Mouse (Mus musculus) embryonic facial prominence, embryonic 15.5 days (tissue): ENCODE data around the gene Rab27a. TPM values are rescaled to one million over a fixed set of nuclear protein-coding genes. Genes with fewer than 3 reads are reported as not detected.
"Not testable (repeated sequence)": the region's sequence is repeated elsewhere in the genome, so short reads cannot be mapped to it uniquely, and the experiment has no call there.

Source experiments
- ATAC-seq: fragments of 200-750 bp; cut with Nextera tagmentation; 2 replicates; pipeline ENCODE4 v1.8.0; 2017; ENCODE audit warnings: low read depth, moderate TSS enrichment; ENCODE audit not compliant: insufficient number of reproducible peaks, low FRiP score, low TSS enrichment
- H3K27ac ChIP-seq: fragments of 300-500 bp; sonication (generic); replicated peaks from 2 replicates; pipeline ENCODE4 v1.5.1; 2015; ENCODE audit warnings: mild to moderate bottlenecking, inconsistent platforms
- H3K27me3 ChIP-seq: fragments of 300-500 bp; sonication (generic); 2 replicates; pipeline ENCODE4 v1.6.1; 2015; ENCODE audit warnings: inconsistent platforms
- H3K36me3 ChIP-seq: fragments of 300-500 bp; sonication (generic); 2 replicates; pipeline ENCODE4 v1.6.1; 2015; ENCODE audit warnings: mild to moderate bottlenecking, inconsistent platforms
- H3K4me1 ChIP-seq: fragments of 300-500 bp; sonication (generic); 2 replicates; pipeline ENCODE4 v1.6.1; 2015; ENCODE audit warnings: inconsistent platforms
- H3K4me2 ChIP-seq: fragments of 300-500 bp; sonication (generic); replicated peaks from 2 replicates; pipeline ENCODE4 v1.6.1; 2015; ENCODE audit warnings: mild to moderate bottlenecking, inconsistent platforms
- H3K4me3 ChIP-seq: fragments of 300-500 bp; sonication (generic); replicated peaks from 2 replicates; pipeline ENCODE4 v1.5.1; 2015; ENCODE audit warnings: mild to moderate bottlenecking, inconsistent platforms
- H3K9ac ChIP-seq: fragments of 300-500 bp; sonication (generic); 2 replicates; pipeline ENCODE4 v1.6.1; 2015; ENCODE audit warnings: inconsistent platforms
- H3K9me3 ChIP-seq: fragments of 300-500 bp; sonication (generic); replicated peaks from 2 replicates; pipeline ENCODE4 v1.6.1; 2016; ENCODE audit warnings: inconsistent platforms
- WGBS: fragments of 180-500 bp; shearing (Covaris S2); methylation state at CpG from one replicate; pipeline ENCODE4 v1.1.7; 2015; 5-methylcytosine and 5-hydroxymethylcytosine counted together
- polyA plus RNA-seq: library from polyadenylated mRNA; unstranded; fragments of >200 nt; fragmentation: Nextera tagmentation; extraction: Ambion mirVana; gene quantifications from 2 replicates; pipeline ENCODE4 v1.2.1, GENCODE M21; 2015

The Rab27a gene
- polyA plus RNA-seq, 1 experiment from 2014 or later, result 9.5 TPM

DNA sequence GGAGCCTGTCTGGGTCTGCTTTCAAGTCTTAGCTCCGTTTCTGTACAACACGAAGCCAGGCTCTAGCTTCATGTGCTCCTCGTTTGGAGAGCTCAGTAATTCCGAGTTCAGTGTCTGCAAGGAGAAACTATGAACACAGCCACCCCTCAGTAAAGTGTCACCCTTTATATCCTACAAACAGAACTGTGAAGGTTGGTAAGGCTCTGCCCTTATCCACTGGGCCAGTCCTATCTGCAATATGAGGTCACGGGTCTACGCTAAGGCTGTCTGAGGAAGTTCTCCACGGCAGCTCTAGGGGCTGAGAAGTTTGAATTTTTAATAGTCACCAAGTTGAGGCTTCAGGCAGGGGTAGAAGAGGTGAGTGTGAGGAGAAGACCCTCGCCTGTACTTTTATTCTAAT, 27.8 kb downstream of the Rab27a start:
- H3K9ac ChIP-seq, result no peak overlapping the region
- no peaks in the 10 kb centered on the region for H3K9me3 ChIP-seq
- H3K27ac ChIP-seq, result no peak overlapping the region
- ATAC-seq, result no peak
- no peaks in the 10 kb centered on the region for H3K36me3 ChIP-seq
- H3K4me3 ChIP-seq, result no peak overlapping the region
- no peaks in the 10 kb centered on the region for H3K27me3 ChIP-seq
- 70% methylated on average over 8 of the region's 8 CpGs for WGBS
- peaks cover 11% of the 10 kb centered on the region for H3K4me1 ChIP-seq
- no peak overlapping the region for H3K4me2 ChIP-seq

DNA sequence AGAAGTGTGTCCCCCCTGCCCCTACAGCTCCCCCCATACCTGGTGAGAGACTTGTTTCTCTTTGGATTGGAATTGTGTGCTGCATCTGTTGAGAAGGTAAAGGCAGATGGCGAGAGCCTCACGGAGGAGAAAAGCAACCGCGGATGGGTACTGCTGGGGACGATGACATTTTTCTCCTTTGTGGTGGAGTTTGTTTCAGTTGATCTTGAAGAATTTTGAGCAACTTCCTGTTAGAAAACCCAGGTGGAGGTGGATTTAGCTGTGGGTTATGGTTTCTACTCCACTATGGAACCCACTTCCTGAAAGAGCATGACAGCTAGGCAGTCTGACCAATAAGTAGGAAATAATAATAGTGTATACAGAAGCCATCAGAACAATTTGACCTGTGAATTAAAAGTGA, 28.5 kb downstream of the Rab27a start:
- WGBS, result 90% methylated on average over 5 of the region's 5 CpGs
- Histone ChIP-seq H3K4me1 (peaks cover 4% of the 10 kb centered on the region), H3K9me3 (no peaks in the 10 kb centered on the region), H3K4me2 (no peak overlapping the region), H3K4me3 (no peak overlapping the region), H3K27ac (no peak overlapping the region), H3K9ac (no peak overlapping the region), H3K36me3 (no peaks in the 10 kb centered on the region), H3K27me3 (no peaks in the 10 kb centered on the region)
- ATAC-seq, result no peak

DNA sequence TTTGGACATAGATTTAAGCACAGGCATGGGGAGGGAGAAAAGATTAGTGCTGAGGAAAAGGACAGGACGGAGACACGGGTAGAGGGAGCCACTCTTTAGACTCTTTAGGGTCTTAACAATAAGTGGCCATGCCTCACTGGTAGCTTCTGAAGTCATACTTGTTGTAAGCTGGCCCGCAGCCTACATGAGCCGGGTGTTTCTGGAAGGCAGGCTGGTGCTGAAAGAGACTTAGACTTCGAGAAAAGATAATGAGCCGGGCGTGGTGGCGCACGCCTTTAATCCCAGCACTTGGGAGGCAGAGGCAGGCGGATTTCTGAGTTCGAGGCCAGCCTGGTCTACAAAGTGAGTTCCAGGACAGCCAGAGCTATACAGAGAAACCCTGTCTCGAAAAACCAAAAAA, 34.7 kb downstream of the Rab27a start:
- H3K4me3 ChIP-seq, H3K27me3 ChIP-seq, H3K4me1 ChIP-seq, H3K9ac ChIP-seq, H3K9me3 ChIP-seq, H3K4me2 ChIP-seq, H3K27ac ChIP-seq, H3K36me3 ChIP-seq, ATAC-seq: not testable (repeated sequence)
- 91% methylated on average over 11 of the region's 12 CpGs for WGBS

DNA sequence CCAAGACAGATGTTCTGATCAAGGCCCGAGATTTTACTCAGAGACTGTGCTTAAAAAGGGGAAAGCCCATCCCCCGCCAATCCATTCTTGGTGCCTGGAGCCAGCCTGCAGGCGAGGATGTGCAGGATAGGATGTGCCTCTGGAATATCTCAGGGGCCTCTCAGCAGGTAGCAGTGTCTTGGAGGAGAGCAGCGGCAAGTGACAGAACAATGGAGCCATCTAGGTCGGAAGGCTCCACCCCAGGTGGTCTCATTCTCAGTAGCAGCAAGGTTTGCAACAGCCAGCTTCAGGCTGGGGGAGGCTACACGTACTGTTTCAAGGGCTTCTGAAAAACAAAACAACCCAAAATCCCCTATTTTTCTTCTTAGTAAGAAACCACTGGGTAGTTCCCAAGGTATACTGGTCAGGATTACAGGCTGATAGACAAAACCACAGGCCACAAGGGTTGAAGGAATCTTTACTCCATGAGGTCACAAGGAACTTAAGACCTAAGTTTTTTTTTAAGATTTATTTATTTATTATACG, 35.2 kb downstream of the Rab27a start:
- ATAC-seq, result no peak
- no peak overlapping the region for H3K4me3 ChIP-seq

DNA sequence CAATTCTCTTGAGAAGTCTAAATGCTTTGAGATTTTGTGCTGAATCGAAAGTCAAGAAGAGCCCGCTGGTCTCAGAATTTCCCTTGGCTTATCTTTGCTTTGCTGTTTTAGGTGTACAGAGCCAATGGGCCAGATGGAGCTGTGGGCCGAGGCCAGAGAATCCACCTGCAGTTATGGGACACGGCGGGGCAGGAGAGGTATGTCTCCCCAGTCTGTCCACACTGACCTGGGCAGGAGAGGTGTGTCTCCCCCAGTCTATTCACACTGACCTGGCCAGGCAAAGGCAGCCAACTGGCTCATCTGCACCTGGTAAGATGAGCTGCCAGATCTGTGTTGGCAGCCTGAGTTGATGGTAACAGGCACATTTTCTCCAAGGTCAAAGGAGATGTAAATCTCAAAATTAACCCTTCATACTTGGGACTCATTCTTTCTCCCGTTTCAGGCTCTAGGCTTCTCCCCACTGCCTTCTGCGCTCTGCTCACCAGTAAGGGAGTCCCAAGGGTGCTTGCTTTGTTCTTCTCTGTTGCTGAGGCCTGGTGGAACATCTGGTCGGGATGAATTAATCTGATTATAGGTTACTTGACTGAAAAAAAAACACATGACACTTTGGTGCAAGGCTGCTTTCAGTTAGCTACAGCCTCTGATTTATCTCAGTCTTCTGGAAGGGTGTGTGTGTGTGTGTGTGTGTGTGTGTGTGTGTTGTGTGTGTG, 37.8 kb downstream of the Rab27a start:
- Histone ChIP-seq H3K9ac (no peak overlapping the region), H3K27ac (no peak overlapping the region), H3K4me1 (no peaks in the 10 kb centered on the region), H3K4me2 (no peak overlapping the region), H3K4me3 (no peak overlapping the region), H3K9me3 (no peaks in the 10 kb centered on the region), H3K36me3 (no peaks in the 10 kb centered on the region), H3K27me3 (no peaks in the 10 kb centered on the region)
- 71% methylated on average over 8 of the region's 8 CpGs for WGBS
- ATAC-seq, result no peak

More for the DNA sequence above, 35.2 kb downstream of the Rab27a start:
- no peaks in the 10 kb centered on the region for H3K36me3 ChIP-seq
- 56% methylated on average over 7 of the region's 7 CpGs for WGBS
- H3K27ac ChIP-seq, result no peak overlapping the region
- no peaks in the 10 kb centered on the region for H3K27me3 ChIP-seq
- H3K9ac ChIP-seq, result no peak overlapping the region
- no peaks in the 10 kb centered on the region for H3K9me3 ChIP-seq
- H3K4me1 ChIP-seq, result no peaks in the 10 kb centered on the region
- no peak overlapping the region for H3K4me2 ChIP-seq

DNA sequence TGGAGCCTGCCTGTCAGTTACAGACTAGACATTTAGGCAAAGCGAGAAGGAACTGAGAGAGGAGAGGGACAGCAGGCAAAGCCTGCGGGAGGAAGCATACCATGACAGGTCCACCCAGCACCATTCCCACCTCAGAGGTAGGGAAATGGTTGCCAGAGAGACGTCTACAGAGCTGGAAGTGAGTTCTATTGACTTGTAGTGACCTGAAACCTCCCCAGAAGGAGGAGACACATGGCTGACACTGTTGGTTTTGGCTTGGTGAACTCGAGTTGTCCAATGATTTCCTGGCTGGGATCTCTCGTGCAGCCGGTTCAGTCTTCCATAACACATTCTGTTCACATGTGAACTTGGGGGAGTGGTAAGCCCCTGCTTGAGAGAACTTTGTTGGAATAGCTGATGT, 39.3 kb downstream of the Rab27a start:
- no peak overlapping the region for H3K9ac ChIP-seq
- H3K9me3 ChIP-seq, result no peaks in the 10 kb centered on the region
- 75% methylated on average over 6 of the region's 6 CpGs for WGBS
- no peak overlapping the region for H3K27ac ChIP-seq
- no peaks in the 10 kb centered on the region for H3K36me3 ChIP-seq
- H3K27me3 ChIP-seq, result no peaks in the 10 kb centered on the region
- H3K4me1 ChIP-seq, result no peaks in the 10 kb centered on the region
- H3K4me3 ChIP-seq, result no peak overlapping the region
- ATAC-seq, result no peak
- H3K4me2 ChIP-seq, result no peak overlapping the region

DNA sequence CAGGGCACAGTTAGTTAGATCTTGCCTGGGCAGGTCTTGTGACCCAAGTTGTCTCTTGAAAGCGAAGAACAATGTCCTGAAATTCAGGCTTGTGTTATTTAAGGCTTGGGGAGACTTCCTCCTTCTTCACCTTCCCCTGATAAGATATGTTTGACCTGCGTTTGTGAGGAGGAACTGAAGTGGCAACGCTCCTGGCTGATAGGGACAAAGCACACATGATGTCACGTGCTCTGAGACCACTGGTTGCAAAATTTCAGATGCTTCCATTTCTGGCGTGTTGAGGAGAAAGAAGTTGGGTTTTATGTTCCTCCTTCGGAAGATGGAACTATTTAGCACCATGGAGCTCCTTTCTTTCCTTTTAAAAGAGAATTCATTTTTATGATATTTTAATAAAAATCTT, 41.2 kb downstream of the Rab27a start:
- no peak overlapping the region for H3K27ac ChIP-seq
- no peaks in the 10 kb centered on the region for H3K27me3 ChIP-seq
- no peak for ATAC-seq
- H3K4me1 ChIP-seq, result no peaks in the 10 kb centered on the region
- H3K9ac ChIP-seq, result no peak overlapping the region
- no peak overlapping the region for H3K4me2 ChIP-seq
- H3K9me3 ChIP-seq, result no peaks in the 10 kb centered on the region
- H3K4me3 ChIP-seq, result no peak overlapping the region
- H3K36me3 ChIP-seq, result no peaks in the 10 kb centered on the region
- 81% methylated on average over 6 of the region's 6 CpGs for WGBS

DNA sequence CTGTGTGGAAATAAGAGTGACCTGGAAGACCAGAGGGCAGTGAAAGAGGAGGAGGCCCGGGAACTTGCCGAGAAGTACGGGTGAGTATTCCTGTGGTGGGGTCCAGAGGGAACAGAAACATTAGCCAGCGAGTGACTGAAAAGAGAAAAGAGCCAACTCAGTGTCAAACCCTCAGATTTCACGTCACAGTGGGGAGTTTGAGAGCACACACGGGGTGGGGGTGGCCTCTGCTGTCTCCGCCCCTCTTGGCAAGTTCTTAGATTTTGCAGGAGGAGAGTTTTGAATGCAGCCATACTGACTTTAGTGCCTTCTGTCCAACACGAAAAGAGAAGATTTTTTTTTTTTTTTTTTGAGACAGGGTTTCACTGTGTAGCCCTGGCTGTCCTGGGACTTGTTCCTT, 42.5 kb downstream of the Rab27a start:
- Histone ChIP-seq H3K9me3 (no peaks in the 10 kb centered on the region), H3K9ac (no peak overlapping the region), H3K4me2 (no peak overlapping the region), H3K4me3 (no peak overlapping the region), H3K4me1 (no peaks in the 10 kb centered on the region), H3K36me3 (no peaks in the 10 kb centered on the region), H3K27me3 (no peaks in the 10 kb centered on the region), H3K27ac (no peak overlapping the region)
- ATAC-seq, result no peak
- WGBS, result 49% methylated on average over 8 of the region's 8 CpGs

DNA sequence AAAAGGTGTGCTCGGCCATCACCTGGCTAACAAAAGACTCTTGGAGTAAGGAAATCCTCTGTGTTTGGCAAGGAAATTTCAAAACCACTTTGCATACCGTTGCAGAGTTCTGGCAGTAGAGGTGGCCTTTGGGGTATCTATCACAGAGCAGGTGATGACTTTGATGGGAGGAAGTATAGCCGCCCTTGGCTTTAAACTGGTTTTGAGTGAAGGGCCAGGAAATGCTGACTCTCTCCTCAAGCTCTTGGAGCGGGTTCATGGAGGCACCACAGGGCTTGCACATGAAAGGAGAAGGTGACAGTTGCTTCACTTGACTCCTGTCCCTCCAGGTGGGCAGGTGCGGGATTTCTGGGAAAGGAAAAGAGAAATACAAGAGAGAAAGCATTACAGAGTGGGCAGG, 42.9 kb downstream of the Rab27a start:
- Histone ChIP-seq H3K9ac (no peak overlapping the region), H3K27ac (no peak overlapping the region)
- 67% methylated on average over 5 of the region's 5 CpGs for WGBS

DNA sequence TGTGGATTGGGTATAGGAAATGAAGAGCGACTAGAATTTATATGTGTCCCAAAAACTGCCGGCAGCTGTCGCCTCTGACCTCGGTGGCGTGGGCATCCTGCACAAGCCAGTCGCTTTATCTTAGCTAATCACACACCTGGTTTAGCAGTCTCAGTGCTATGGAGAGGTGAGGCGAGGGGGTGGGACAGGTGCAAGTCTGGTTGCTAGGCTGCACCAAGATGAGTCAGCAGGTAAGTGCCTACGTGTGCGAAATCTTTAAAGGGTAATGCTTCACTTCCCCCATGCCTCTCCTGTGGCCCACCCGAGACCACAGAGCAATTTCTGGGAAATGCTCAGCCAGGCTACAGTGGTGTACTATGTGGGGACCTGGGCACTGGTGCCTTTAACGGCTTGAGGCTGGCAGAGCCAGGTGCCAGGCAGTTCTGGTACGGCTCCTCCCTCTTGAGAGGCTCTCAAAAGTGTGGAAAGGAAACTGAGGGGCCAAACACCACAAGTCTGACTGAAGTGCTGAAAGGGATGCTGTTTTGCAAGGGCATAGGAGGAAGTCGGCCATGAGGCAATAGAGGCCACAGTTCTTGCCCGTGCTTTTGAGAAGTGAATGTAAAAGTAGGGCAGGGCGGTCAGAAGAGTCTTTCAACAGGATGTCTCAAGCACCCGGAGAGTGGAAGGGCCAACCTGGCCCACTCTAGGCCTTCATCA, 44.7 kb downstream of the Rab27a start:
- Histone ChIP-seq H3K27ac (no peak overlapping the region), H3K9ac (no peak overlapping the region), H3K9me3 (no peaks in the 10 kb centered on the region), H3K4me1 (no peaks in the 10 kb centered on the region), H3K27me3 (no peaks in the 10 kb centered on the region), H3K4me3 (no peak overlapping the region), H3K36me3 (no peaks in the 10 kb centered on the region), H3K4me2 (no peak overlapping the region)
- 69% methylated on average over 16 of the region's 16 CpGs for WGBS
- no peak for ATAC-seq

More for the DNA sequence above, 42.9 kb downstream of the Rab27a start:
- H3K4me3 ChIP-seq, result no peak overlapping the region
- no peaks in the 10 kb centered on the region for H3K27me3 ChIP-seq
- ATAC-seq, result no peak
- no peaks in the 10 kb centered on the region for H3K4me1 ChIP-seq
- no peak overlapping the region for H3K4me2 ChIP-seq
- H3K36me3 ChIP-seq, result no peaks in the 10 kb centered on the region
- H3K9me3 ChIP-seq, result no peaks in the 10 kb centered on the region

DNA sequence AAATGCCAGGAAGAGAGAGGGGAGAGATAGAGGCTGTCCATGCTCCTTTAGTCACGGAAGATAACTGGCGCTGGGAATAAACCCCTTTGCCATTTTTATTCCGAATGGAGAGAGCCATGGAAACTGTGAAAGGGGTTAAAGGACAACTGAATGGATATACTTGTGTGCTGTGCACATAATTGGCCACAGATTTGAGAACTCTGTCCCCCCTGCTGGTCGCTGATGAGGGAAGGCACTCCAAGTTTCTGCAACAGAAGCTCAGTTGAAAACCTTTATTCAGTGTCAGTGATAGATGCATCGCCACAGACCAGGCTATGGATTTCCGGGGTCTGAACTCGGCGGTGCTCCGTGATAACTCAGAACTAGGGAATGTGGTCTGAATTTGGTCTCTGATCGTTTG, 45.5 kb downstream of the Rab27a start:
- no peak overlapping the region for H3K4me3 ChIP-seq
- 72% methylated on average over 10 of the region's 10 CpGs for WGBS
- no peak overlapping the region for H3K4me2 ChIP-seq
- no peaks in the 10 kb centered on the region for H3K36me3 ChIP-seq
- H3K9me3 ChIP-seq, result no peaks in the 10 kb centered on the region
- H3K4me1 ChIP-seq, result no peaks in the 10 kb centered on the region
- H3K9ac ChIP-seq, result no peak overlapping the region
- ATAC-seq, result no peak
- H3K27me3 ChIP-seq, result no peaks in the 10 kb centered on the region
- no peak overlapping the region for H3K27ac ChIP-seq

DNA sequence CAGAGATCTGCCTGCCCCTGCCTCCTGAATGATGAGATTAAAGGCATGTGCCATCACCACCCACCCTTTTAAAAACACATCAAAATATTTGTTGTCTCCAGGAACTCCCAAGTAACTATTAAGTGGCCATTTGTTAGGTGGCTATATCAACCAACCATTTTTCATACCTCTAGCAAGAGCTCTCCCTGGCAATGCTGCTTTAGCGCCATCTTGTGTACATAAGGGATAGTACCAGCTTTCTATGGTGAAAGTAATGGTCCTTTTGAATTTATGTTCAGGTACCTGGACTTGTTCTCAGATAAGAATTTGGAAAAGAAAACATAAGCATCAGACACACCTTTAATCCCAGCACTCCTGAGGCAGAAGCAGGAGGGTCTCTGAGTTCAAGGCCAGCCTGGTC, 47.1 kb downstream of the Rab27a start:
- Histone ChIP-seq H3K36me3 (no peaks in the 10 kb centered on the region), H3K9ac (no peak overlapping the region), H3K4me3 (no peak overlapping the region), H3K4me2 (no peak overlapping the region), H3K9me3 (no peaks in the 10 kb centered on the region), H3K27me3 (no peaks in the 10 kb centered on the region), H3K4me1 (no peaks in the 10 kb centered on the region), H3K27ac (no peak overlapping the region)
- WGBS, result 0% methylated on average over 1 of the region's 1 CpGs
- ATAC-seq, result no peak
